Mouse (Mus musculus) skeletal muscle tissue, adult 2 months (tissue): ENCODE data around the gene Col23a1.

Experiments used
- DNase-seq: peaks from one replicate; pipeline ENCODE4 v3.0.0-alpha.2; 2012; ENCODE audit warnings: low read depth, low spot score

The Col23a1 gene

GRCm38 (mm10) chr11:51538919-51539758 is 249.4 kb downstream of the Col23a1 start:
- DNase-seq, result no peak

GRCm38 (mm10) chr11:51539759-51540282 is 250.1 kb downstream of the Col23a1 start:
- DNase-seq, result peak; percentile 96

- DNase-seq, result no peak
Observed at GRCm38 (mm10) chr11:51542424-51542823, 252.7 kb downstream of the Col23a1 start.

- no peak for DNase-seq
Observed at GRCm38 (mm10) chr11:51543487-51544050, 253.8 kb downstream of the Col23a1 start.

- no peak for DNase-seq
Observed at GRCm38 (mm10) chr11:51544413-51544812, 254.7 kb downstream of the Col23a1 start.

- no peak for DNase-seq
Observed at GRCm38 (mm10) chr11:51545811-51546210, 256.1 kb downstream of the Col23a1 start.

- no peak for DNase-seq
Observed at GRCm38 (mm10) chr11:51551253-51551652, 261.5 kb downstream of the Col23a1 start.

GRCm38 (mm10) chr11:51552091-51552490 is 262.4 kb downstream of the Col23a1 start:
- no peak for DNase-seq

- DNase-seq, result no peak
Observed at GRCm38 (mm10) chr11:51554590-51554989, 264.9 kb downstream of the Col23a1 start.

- no peak for DNase-seq
Observed at GRCm38 (mm10) chr11:51555066-51555465, 265.3 kb downstream of the Col23a1 start.

GRCm38 (mm10) chr11:51563276-51563675 is 273.6 kb downstream of the Col23a1 start:
- DNase-seq, result no peak

- no peak for DNase-seq
Observed at GRCm38 (mm10) chr11:51565062-51565461, 275.3 kb downstream of the Col23a1 start.

GRCm38 (mm10) chr11:51565951-51566350 is 276.2 kb downstream of the Col23a1 start:
- no peak for DNase-seq

GRCm38 (mm10) chr11:51568801-51569200 is 279.1 kb downstream of the Col23a1 start:
- DNase-seq, result no peak

- no peak for DNase-seq
Observed at GRCm38 (mm10) chr11:51576454-51576853, 286.7 kb downstream of the Col23a1 start.

- no peak for DNase-seq
Observed at GRCm38 (mm10) chr11:51577587-51577986, 287.9 kb downstream of the Col23a1 start.

GRCm38 (mm10) chr11:51579024-51579423 is 289.3 kb downstream of the Col23a1 start:
- DNase-seq, result no peak

- DNase-seq, result peak; percentile 48
Observed at GRCm38 (mm10) chr11:51582713-51583112, 293.0 kb downstream of the Col23a1 start.

GRCm38 (mm10) chr11:51584057-51584430 is 294.3 kb downstream of the Col23a1 start:
- no peak for DNase-seq

- DNase-seq, result peak; percentile 96
Observed at GRCm38 (mm10) chr11:51584431-51585248, 294.9 kb downstream of the Col23a1 start, which contains the start of gene Phykpl. Gene Phykpl (plus strand): TSS chr11:51584757.

- no peak for DNase-seq
Observed at GRCm38 (mm10) chr11:51585608-51586252, 296.0 kb downstream of the Col23a1 start.
